Mouse (Mus musculus): ENCODE measurements around the gene Adarb1.

Adarb1 gene

DNA sequence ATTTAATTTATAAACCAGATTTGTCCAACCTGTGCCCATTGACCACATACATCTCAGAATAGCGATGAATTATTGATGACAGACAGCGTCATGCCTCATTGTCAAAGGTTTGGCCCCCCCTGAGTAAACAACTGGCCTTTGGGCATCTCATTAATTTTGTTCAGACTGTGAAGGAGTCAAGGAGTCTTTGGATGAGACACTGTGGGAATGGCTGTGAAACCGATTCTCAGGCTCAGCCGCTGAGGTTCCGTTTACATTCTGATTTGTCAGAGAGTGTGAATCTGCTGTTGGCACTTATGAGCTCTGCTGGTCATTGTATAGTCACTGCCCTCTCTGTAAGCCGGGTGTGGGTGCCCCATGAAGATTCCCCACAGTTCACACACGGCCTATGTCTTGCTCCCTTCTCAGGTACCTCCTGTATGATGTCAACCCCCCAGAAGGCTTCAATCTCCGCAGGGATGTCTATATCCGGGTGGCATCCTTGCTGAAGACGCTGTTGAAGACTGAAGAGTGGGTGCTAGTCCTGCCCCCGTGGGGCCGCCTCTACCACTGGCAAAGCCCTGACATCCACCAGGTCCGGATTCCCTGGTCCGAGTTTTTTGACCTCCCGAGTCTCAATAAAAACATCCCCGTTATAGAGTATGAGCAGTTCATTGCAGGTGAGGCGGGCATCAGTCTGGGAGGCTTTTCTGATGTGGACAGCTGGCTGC is 157.7 kb downstream of the Adarb1 start:
- DNase-seq (ENCODE audit: low read depth) = no peak

DNA sequence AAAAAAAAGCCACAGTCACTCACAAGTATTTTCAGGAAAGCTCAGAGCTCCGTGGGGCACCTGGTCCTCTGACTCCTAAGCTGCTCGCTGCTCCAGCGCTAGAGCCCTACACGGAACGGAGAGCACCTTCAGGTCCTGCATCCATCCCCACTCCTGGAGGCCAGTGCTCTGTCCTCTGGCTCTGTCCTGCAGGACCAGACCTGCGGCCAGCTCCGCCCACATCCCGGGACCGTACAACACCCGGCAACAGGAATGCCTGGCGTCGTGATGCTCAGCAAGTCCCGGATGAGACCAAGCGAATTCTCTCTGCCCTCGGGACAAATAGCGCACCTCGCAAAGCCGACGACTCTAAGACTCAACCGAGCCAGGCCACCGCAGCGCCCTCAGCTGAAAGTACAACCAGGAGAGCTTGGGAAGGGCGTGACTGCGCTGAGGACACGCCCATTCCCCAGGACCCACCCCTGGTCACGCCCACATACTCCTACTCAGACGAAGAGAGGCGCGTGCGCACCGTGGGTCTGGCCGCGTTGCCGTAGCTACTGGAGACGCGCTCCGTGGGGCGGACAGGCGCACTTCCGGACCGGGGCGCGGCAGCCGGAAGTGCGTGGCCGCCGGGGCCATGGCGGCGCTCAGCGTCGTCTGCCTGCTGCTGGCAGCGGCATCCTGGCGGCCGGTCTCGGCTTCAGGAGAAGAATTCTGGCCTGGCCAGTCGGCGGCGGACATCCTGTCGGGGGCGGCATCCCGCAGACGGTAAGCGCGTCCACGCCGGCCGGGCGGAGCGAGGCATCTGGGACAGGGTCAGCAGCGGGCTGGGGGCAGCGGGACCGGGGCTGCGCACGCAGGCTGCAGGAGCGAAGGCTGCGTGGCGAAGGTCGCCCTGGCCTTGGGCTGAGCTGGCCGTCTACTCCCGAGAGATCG is 159.1 kb downstream of the Adarb1 start, which contains the start of gene Pofut2:
Gene Pofut2 (plus strand): TSS at position 515 of the 918 bp plus-strand sequence.
- peak; percentile 100 for DNase-seq (ENCODE audit: low read depth)

- DNase-seq (ENCODE audit: low read depth) = no peak
Measured at GRCm38 (mm10) chr10:77258041-77258590, 160.0 kb downstream of the Adarb1 start.

- DNase-seq (ENCODE audit: low read depth) = no peak
Measured at GRCm38 (mm10) chr10:77255676-77256075, 162.4 kb downstream of the Adarb1 start.

GRCm38 (mm10) chr10:77255231-77255630 is 162.8 kb downstream of the Adarb1 start:
- DNase-seq (ENCODE audit: low read depth) = no peak

- peak; percentile 95 for DNase-seq (ENCODE audit: low read depth)
Measured at GRCm38 (mm10) chr10:77252790-77253189, 165.3 kb downstream of the Adarb1 start.

DNA sequence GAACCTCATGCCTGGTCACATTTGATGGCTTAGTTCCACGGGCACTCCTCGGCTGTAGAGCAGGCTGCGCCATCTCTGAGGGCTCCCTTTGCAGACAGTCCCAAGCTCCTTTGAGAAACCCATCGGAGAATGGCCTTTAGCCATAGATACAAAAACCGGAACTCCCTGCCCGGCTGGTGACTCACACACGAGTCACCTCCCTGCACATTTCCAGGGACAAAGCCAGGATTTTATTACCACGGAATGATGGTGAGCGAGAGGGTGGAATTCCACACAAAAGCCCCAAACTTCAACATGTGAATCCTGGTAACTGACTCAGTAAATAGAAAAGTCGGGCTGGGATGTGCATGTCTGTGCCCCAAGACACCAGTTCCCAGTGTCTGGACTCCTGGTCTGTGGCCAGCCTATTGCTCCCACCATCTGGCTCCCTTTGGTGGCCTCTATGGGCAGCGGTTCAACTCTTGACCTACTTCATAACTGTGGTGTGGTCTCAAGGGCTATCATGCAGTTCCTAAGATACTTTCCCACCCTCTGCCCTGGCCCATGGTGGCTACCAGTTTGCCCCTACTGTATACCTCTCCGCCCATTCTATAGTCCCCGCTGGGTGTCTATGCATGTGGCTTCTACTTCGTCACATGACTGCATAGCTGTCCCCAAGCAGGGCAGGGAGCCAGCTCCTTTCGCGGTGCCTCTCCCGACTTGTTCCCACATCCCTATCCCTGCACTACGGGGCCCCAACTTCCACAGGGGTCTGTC is 166.1 kb downstream of the Adarb1 start:
- DNase-seq (ENCODE audit: low read depth) = peak; percentile 93

DNA sequence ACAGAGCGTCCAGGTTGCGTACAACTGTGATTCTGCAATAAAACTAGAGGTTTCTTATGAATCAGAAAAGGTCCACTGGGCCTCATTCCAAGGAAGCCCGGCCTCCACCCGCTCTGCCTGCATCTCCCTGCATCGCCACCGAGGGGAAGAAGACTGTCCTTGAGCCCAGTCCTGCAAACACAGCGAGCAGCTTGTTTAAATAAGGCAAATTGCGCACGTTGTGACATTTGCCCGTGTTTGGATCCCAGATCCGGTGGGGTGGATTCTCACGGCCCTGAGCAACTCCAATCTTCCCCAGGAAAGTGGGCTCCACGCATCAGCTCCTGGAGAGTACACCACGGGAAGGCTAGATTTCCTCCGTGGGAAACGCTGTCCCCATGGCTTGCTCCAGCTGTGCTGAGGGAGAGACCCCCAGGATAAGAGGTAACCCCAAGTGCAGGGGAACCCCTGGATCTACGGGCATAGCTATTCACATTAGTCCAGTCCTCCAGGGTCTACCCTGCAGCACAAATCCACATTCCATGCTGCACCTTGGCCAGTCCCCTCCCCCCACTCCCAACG is 166.8 kb downstream of the Adarb1 start:
- DNase-seq (ENCODE audit: low read depth) = peak; percentile 92

- no peak for DNase-seq (ENCODE audit: low read depth)
Measured at GRCm38 (mm10) chr10:77247707-77248106, 170.4 kb downstream of the Adarb1 start.

DNA sequence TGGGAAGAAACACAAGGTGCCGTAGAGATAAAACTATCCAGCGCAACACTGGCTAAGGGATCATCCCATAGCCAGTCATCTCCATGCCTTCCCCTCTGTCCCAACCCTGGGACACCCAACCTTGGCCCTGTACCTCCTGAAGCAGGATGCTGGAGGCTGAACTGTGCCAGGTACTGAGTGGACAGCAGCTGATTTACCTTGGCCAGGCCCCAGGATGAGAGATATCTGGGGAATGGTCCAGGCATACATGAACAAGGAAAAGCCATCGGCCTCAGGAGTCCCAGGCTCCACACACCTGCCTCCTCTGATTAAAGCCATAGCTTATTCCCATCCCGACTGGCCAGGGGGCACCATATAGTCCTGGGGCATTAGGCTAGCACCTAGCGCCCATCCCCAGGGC is 171.0 kb downstream of the Adarb1 start:
- no peak for DNase-seq (ENCODE audit: low read depth)

DNA sequence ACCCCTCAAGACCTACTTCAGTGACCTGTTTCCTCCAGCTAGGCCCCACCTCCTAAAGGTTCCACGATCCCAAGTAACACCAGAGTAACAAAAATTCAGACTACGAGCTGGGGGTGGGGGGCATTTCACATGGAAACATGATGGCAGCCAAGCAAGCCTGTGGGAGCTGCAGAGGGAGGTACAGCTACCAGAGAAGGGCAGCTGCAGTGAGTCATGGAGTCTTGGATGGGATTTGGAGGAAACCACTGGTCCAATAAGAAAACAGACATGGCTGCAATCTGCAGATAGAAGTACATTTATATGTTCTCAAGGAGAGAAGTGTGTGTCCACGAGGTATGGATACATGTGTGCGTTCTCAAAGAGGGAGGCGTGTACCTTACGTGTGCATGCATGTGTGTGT is 173.3 kb downstream of the Adarb1 start:
- DNase-seq (ENCODE audit: low read depth) = peak; percentile 74

DNA sequence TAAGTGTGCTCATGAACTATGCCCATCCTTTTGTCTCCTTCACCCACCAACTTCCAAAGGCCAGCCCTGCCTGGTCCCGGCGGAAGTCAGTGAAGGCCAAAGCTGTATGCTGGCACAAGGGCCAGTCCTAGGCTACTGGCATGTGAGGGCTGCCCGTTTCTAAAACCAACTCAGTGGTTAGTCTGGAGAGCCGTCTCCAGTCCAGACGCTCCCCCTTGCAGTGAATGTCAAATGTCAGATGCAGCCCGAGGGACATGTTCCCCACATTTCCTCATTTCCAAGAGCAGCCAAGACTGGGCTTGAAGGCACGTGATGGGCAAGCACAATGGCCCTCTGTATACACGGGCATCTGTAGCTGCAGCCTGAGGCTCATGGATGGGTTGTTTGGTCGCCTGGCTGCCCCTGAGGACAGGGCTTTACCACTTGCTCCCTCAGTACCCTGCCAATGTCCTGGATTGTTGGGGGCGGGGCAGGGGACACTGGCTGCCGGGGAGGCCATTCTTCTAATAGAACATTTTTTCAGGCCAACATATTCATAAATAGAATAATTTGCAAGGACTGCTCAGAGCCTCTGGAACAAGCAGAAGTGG is 174.4 kb downstream of the Adarb1 start:
- DNase-seq (ENCODE audit: low read depth) = no peak

GRCm38 (mm10) chr10:77242871-77243270 is 175.2 kb downstream of the Adarb1 start:
- DNase-seq (ENCODE audit: low read depth) = peak; percentile 74

GRCm38 (mm10) chr10:77242396-77242795 is 175.7 kb downstream of the Adarb1 start:
- DNase-seq (ENCODE audit: low read depth) = peak; percentile 46

- DNase-seq (ENCODE audit: low read depth) = peak; percentile 34
Measured at GRCm38 (mm10) chr10:77240764-77241163, 177.3 kb downstream of the Adarb1 start.
